Mouse (Mus musculus) C2C12 (cell line): ENCODE measurements around the gene Vmn2r15. TPM values are rescaled to one million over a fixed set of nuclear protein-coding genes. Genes with fewer than 3 reads are reported as not detected.

Source experiments
- H3K27me3 ChIP-seq: one replicate; pipeline ENCODE4 v1.6.1; 2011; ENCODE audit not compliant: control insufficient read depth, insufficient read depth, insufficient read length
- H3K36me3 ChIP-seq: one replicate; pipeline ENCODE4 v1.6.1; 2011; ENCODE audit not compliant: control insufficient read depth, insufficient read depth
- H3K4me3 ChIP-seq: one replicate; pipeline ENCODE4 v1.5.1; 2011; ENCODE audit warnings: mild to moderate bottlenecking, control low read depth; ENCODE audit not compliant: poor library complexity, insufficient read depth, severe bottlenecking
- H3K79me2 ChIP-seq: one replicate; pipeline ENCODE4 v1.6.1; 2011; ENCODE audit not compliant: control insufficient read depth, insufficient read depth
- H3K79me3 ChIP-seq: one replicate; pipeline ENCODE4 v1.6.1; 2011; ENCODE audit warnings: low read depth, control low read depth
- H3ac ChIP-seq: one replicate; pipeline ENCODE3; 2011; ENCODE audit warnings: low read depth; ENCODE audit not compliant: control insufficient read depth, insufficient read length
- CEBPB ChIP-seq: IDR thresholded peaks from one replicate; pipeline ENCODE4 v1.6.1; 2011; ENCODE audit warnings: low read depth, mild to moderate bottlenecking, control low read depth, moderate library complexity
- CTCF ChIP-seq: IDR thresholded peaks from one replicate; pipeline ENCODE4 v1.5.1; 2011; ENCODE audit not compliant: control insufficient read depth, insufficient read depth, insufficient read length
- FOSL1 ChIP-seq: IDR thresholded peaks from one replicate; pipeline ENCODE4 v1.8.0; 2011; ENCODE audit warnings: mild to moderate bottlenecking, low read length; ENCODE audit not compliant: poor library complexity, insufficient read depth, severe bottlenecking
- MAX ChIP-seq: IDR thresholded peaks from one replicate; pipeline ENCODE4 v1.6.1; 2011; ENCODE audit warnings: mild to moderate bottlenecking, control low read depth
- MYOD1 ChIP-seq: IDR thresholded peaks from one replicate; pipeline ENCODE4 v1.6.1; 2011; ENCODE audit warnings: low read depth; ENCODE audit not compliant: control insufficient read depth, insufficient read length
- MYOG ChIP-seq: IDR thresholded peaks from one replicate; pipeline ENCODE4 v1.6.1; 2011; ENCODE audit not compliant: control insufficient read depth, insufficient read length; ENCODE audit errors: extremely low read depth
- USF1 ChIP-seq: IDR thresholded peaks from one replicate; pipeline ENCODE4 v1.6.1; 2011; ENCODE audit warnings: low read depth, mild to moderate bottlenecking, control low read depth, moderate library complexity
- long read RNA-seq, 2 experiments: library from polyadenylated mRNA; unstranded; transcript quantifications; one replicate each; pipeline ENCODE4 v2.0.0; 2019 to 2020
- polyA plus RNA-seq: library from polyadenylated mRNA; unstranded; fragments of >200 nt; fragmentation: generic; extraction: Trizol; gene quantifications from one replicate; pipeline ENCODE4 v1.2.1, GENCODE M21; 2012; ENCODE audit warnings: missing spikeins

The Vmn2r15 gene
- polyA plus RNA-seq: not detected
- long read RNA-seq, experiment 1: 0 reads
- long read RNA-seq, experiment 2: 0 reads

- no peaks in the 10 kb centered on the region for H3K27me3 ChIP-seq
- H3K4me3 ChIP-seq: no peak within 1 kb of the TSS
- H3K79me3 ChIP-seq: no peaks in the 10 kb centered on the region
- H3ac ChIP-seq: no peak within 1 kb of the TSS
- no peak for TF ChIP-seq FOSL1
- TF ChIP-seq MAX: no peak
- TF ChIP-seq USF1: no peak
- no peak for TF ChIP-seq CTCF
- TF ChIP-seq MYOD1: no peak
- TF ChIP-seq CEBPB: no peak
- TF ChIP-seq MYOG: no peak
- H3K79me2 ChIP-seq: no peaks in the 10 kb centered on the region
- H3K36me3 ChIP-seq: no peaks in the 10 kb centered on the region
These were observed at the start of gene Vmn2r15 for GRCm38 (mm10) chr5:109297544-109297943. Vmn2r15 (minus strand) TSS chr5:109297644.

- H3K79me2 ChIP-seq: no peaks in the 10 kb centered on the region
- no peaks in the 10 kb centered on the region for H3K79me3 ChIP-seq
- TF ChIP-seq MYOG (no peak), MAX (no peak), MYOD1 (no peak), CEBPB (no peak), CTCF (no peak), FOSL1 (no peak), USF1 (no peak)
- H3K4me3 ChIP-seq: no peak within 1 kb of the TSS
- no peak within 1 kb of the TSS for H3ac ChIP-seq
- no peaks in the 10 kb centered on the region for H3K36me3 ChIP-seq
- no peaks in the 10 kb centered on the region for H3K27me3 ChIP-seq
These were observed 32.4 kb upstream of the Vmn2r15 start, which contains the start of gene Vmn2r16 for GRCm38 (mm10) chr5:109329862-109330261. Vmn2r16 (plus strand) TSS chr5:109330162.

GRCm38 (mm10) chr5:109294655-109295054, 2.8 kb downstream of the Vmn2r15 start:
- no peaks in the 10 kb centered on the region for H3K79me2 ChIP-seq
- TF ChIP-seq CEBPB (no peak), CTCF (no peak), MYOD1 (no peak), USF1 (no peak), FOSL1 (no peak), MYOG (no peak), MAX (no peak)
- no peaks in the 10 kb centered on the region for H3K79me3 ChIP-seq
- no peak overlapping the region for H3K4me3 ChIP-seq
- no peaks in the 10 kb centered on the region for H3K27me3 ChIP-seq
- no peaks in the 10 kb centered on the region for H3K36me3 ChIP-seq
- no peak overlapping the region for H3ac ChIP-seq

Other genes with a start within 250 kb of the Vmn2r15 start
- gene Vmn2r11, start 238.1 kb downstream of the Vmn2r15 start, polyA plus RNA-seq: not detected
- not detected for gene Vmn2r12, start 199.7 kb downstream of the Vmn2r15 start, polyA plus RNA-seq
- gene Vmn2r13, start 105.4 kb downstream of the Vmn2r15 start, polyA plus RNA-seq: 0.04 TPM
- gene Vmn2r14, start 72.9 kb downstream of the Vmn2r15 start, polyA plus RNA-seq: not detected
- not detected for gene Vmn2r16, start 32.5 kb upstream of the Vmn2r15 start, polyA plus RNA-seq
- not detected for gene Vmn2r17, start 122.0 kb upstream of the Vmn2r15 start, polyA plus RNA-seq